Mouse (Mus musculus): ENCODE data around the gene Tmem236.

Tmem236 gene

DNA sequence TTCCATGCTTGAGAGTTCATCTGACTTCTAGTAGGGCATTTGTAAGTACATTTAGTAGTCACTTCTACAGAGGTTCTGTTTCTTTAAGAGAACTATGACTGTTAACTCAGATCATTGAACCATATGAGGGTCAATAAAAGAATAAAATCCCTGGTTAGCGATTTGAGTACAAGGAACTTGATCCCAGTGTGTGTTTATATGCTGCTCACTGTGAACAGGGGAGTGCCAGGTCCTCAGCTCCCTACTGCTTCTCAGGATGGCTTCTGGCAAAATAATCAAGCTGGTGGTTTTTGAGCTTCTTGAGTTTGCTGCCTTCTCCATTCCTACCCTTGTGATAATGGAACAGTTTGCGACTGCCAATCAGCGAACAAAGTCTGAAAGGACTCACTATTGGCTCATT is at the start of gene Tmem236:
Gene Tmem236 (plus strand): TSS at position 190 of the 400 bp plus-strand sequence.
- in situ Hi-C loops (cut with MboI, MseI), result no loop called here

- in situ Hi-C loops (cut with MboI, MseI), result no loop called here
Observed at GRCm38 (mm10) chr2:14126387-14126786, 47.9 kb upstream of the Tmem236 start.

GRCm38 (mm10) chr2:14127629-14128028 is 46.7 kb upstream of the Tmem236 start:
- in situ Hi-C loops (cut with MboI, MseI), result no loop called here

DNA sequence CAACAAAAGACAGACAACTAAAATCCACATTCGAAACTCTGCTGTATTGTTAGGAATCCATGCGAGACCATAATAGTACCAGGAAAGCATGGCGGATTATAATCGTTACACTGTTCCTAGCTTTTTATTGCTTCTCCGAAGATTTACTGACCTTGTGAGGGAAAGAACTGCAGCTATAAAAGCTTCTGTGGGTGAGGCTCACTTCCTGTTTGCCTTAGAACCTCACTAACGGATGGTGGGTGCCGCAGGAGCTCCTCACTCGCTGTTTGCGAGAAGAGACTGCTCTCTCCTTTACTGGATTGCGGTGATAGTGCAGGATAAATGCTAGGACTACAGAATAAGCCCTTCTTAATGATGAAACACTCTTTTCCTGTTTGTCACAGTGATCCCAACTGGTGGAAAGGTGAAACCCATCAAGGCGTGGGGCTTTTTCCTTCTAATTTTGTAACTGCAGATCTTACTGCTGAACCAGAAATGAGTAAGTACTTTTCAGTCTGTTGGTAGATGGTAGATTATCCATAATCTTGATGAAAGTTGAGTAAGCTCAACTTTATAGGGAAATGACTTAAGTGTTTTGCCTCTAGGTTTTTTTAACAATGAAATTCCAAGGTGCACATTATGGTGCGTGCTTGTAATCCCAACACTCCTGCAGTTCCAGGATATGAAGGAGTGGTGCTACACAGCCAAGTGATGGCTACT is 43.5 kb upstream of the Tmem236 start:
- in situ Hi-C loops (cut with MboI, MseI), result no loop called here

DNA sequence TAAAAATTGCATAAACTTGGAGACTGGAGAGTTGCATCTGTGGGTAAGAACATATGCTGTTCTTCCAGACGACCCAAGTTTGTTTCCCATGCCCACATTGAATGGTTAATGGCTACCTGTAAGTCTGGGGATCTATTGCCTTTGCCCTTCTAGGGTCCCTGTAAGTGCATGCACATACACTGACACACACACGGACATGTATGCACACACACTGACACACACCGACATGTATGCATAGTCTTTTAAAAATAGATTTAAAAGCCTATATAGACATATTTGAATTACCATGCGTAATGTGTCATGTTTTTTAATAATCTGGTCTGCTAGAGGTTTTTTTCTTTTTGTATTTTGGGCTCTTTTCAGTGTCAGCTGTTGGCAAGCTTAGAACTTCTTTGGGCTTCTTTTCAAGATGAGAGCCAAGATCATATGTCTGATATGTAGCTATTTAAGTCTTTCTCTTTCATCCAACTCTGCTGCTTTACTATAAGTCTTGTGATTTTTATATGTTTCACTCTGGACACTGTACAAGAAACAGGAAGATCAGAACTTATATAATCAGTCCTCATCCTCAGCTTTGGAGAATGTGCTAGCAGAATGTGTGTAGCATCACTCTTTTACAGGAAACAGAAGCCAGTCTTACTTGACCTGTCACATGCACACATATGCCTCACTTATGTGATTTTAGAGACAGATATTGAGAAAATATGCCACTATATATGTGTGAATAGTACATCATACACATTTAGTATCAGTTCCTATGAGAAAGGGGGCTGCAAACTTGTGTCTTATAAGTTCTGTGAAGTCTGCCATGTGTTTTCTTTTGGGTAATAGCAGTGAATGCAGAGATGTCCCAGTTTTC is 41.6 kb upstream of the Tmem236 start:
- in situ Hi-C loops (cut with MboI, MseI), result no loop called here

DNA sequence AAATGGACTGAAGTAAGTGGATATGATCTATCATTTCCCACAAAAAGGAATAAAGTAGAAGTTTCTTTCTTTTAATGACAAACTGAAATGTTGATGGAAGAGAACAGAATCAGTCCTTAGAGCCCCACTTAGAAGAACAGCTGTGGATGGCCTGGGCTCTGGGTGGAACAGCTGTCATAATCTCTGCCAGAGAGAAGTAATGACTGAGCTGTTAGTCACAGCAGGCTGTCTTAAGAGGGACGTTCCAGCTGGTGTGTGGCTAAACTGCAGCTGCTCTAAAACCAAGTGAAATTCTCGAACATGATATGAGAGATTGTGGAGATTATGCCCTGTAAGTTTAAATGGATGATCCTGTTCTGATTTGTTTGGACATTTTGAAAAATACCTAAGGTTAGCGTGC is 37.4 kb upstream of the Tmem236 start:
- in situ Hi-C loops (cut with MboI, MseI), result no loop called here

- in situ Hi-C loops (cut with MboI, MseI), result no loop called here
Observed at GRCm38 (mm10) chr2:14139590-14139989, 34.7 kb upstream of the Tmem236 start.

DNA sequence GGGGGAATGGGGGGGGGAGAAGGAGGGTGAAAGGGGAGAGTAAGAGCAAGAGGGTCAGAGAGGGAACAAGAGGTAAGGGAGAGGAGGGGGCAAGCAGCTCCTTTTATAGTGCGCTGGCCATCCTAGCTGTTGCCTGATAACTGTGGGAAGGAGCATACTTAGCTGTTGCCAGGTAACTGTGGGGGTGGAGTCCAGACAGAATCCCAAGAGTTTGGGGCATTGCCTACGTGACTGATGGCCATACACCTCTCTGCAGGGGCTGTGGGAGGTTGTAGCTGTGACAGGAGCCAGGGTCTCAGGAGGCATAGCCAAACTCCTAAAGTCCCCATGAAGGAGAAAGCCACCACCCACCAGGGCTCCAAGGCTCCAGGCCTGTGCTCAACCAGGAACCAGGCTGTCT is 34.3 kb upstream of the Tmem236 start:
- in situ Hi-C loops (cut with MboI, MseI), result loop anchor here (10.0 kb wide), 1 partner anchor 85 kb away; the partner anchor contains the start of gene Hacd1

DNA sequence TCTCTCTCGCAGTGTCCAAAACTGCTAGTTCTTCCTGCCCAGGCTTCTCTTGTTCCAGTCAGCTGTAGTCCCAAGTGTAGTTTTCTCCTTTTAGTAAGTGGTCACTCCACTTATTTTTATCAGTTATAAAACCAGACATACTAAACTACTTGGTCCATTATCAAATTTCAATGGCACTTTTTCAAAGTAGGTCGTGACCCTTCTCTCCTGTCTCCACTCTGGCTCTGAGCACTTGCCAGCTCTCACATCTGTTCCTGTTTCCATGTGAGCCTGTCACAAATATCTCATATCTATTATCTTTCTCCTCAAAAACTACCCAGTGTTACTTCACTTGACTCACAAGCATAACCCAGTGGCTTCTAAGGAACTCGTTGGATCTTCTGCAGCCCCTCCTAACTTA is 29.0 kb upstream of the Tmem236 start:
- in situ Hi-C loops (cut with MboI, MseI), result loop anchor here (10.0 kb wide), 1 partner anchor 91 kb away; the partner anchor contains the start of gene Hacd1

GRCm38 (mm10) chr2:14146913-14147312 is 27.4 kb upstream of the Tmem236 start:
- in situ Hi-C loops (cut with MboI, MseI), result loop anchor here (10.0 kb wide), 1 partner anchor 92 kb away; the partner anchor contains the start of gene Hacd1

DNA sequence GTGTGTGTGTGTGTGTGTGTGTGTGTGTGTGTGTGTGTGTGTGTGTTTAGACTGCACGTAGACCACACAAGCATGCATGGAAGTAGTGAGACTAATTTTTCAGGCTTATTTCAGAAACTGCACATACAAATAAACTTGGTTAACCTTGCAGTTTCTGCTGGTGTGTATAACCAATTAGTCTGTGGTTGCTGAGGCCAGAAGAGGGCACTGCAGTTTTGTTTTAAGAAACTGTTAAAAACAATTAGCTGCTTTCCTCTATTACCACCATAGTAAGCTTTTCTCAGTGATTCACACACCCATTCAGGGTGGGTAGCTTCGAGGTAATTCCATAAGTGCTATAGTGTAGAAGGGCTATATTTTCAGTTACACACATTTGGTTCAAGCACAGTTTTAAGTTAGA is 23.5 kb upstream of the Tmem236 start:
- in situ Hi-C loops (cut with MboI, MseI), result no loop called here

DNA sequence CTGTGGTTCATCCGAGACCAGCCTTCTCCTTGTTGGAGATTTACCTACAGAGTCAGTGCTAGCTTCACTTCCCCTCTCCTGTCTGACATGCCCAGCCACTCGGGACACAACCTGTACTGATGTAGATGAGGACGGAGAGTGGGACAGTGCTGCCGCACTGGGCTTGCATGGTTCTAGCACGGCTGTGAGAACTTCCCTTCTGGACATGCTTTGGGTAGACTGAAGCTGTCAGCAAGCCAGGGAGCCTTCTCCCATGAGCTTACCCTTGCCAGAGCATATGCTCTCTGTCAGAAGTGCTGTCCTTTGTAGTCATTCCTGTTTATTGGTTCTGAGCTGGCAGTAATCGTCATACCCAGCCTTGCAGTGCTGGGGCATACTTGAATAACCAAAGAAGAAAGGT is 22.5 kb upstream of the Tmem236 start:
- in situ Hi-C loops (cut with MboI, MseI), result no loop called here

DNA sequence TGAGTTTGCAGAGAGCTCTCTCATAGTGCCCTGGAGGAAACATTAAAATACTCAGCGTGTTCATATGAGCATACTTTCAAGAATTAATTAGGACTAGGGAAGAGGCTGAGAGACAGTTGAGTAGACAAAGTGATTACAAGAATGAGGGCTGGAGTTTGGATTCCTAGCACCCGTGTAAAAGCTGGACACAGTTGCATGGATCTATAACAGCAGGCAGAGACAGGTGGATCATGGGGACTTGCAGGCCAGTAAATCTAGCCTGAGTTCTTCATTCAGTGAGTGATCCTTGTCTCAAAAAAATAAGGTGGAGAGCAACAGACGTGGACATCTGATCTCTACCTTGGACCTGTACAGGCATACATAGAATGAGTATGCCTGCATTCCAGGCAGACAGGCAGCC is 15.3 kb upstream of the Tmem236 start:
- in situ Hi-C loops (cut with MboI, MseI), result no loop called here

GRCm38 (mm10) chr2:14159756-14160155 is 14.6 kb upstream of the Tmem236 start:
- in situ Hi-C loops (cut with MboI, MseI), result loop anchor here (10.0 kb wide), 1 partner anchor 115 kb away; no protein-coding TSS in a partner anchor

DNA sequence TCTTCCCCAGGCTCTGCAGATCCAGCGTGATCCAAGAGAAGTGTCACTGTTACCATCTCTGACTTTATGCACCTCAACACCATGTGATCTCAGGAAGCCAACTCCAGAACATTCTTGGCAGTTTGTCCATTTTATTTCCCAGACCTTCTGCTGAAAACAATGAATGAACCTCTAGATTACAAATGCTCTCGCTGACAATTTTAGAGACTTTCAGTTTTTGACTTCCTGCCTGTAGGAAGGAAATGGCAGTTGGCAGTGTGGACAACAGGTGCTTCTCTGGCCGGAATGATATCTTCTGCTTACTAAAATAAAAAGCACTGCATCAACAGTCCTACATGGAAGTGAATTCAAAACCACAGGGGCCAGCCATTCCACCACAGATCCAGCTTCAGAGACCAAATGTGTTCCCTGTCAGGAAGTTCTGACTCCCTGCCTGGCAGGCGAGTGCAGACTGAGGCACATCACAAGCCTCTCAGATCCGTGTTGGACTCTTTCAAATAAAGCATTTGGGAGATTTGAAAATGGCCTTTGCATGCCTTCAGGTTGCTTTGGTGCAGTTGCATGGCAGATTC is 9.8 kb upstream of the Tmem236 start:
- in situ Hi-C loops (cut with MboI, MseI), result loop anchor here (10.0 kb wide), 1 partner anchor 120 kb away; no protein-coding TSS in a partner anchor

- in situ Hi-C loops (cut with MboI, MseI), result loop anchor here (10.0 kb wide), 1 partner anchor 120 kb away; no protein-coding TSS in a partner anchor
Observed at GRCm38 (mm10) chr2:14165066-14165465, 9.3 kb upstream of the Tmem236 start.

GRCm38 (mm10) chr2:14165618-14166344 is 8.5 kb upstream of the Tmem236 start:
- in situ Hi-C loops (cut with MboI, MseI), result loop anchor here (10.0 kb wide), 1 partner anchor 121 kb away; no protein-coding TSS in a partner anchor

DNA sequence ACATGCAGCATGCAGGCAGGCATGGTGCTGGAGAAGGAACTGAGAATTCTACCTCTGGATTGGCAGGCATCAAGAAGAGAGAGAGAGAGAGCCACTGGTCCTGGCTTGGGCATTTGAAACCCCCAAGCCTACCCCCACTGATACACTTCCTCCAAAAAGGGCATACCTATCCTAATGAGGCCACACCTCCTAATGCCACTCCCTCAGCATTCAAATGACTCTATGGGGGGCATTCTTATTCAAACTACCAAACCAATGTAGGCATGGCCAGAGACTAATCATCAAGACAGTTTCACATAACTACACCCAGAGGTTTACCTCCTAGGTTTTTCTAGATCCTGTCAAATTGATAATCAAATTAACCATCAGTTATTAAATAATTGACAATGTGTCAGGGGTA is 6.6 kb upstream of the Tmem236 start:
- in situ Hi-C loops (cut with MboI, MseI), result loop anchor here (10.0 kb wide), 1 partner anchor 123 kb away; no protein-coding TSS in a partner anchor

DNA sequence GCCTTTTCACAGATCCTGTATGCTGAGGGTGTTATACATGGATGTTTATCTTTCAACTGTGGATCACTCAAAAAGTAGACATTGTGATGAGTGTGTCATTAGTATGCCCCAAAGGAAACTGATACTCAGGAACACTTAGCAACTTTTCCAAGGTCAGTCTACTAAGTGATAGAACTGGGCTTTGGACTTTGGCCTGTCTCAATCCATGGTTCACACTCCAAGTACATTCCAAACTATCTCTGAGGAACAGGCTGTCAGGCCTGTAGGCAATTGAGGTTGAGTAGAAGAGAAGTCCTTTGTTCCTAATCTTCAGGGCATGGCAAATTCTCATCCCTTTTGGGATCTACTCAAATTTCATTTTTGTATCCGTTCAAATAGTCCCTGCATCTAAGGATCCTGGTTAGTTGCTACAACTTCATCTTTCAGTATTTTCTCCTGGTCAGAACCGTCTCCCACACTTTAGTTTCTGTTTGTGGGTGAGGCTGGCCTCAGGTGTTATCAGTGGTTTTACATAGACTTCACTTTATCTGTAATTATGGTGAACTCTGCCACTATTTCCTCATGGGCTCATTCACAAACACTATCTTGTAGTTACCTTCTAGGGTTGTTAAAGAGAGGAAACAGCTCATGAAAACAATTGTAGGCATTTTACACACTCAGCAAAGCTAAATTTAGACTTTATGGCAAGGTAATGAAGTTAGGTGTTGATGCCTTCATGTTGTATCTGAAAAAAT is 2.3 kb downstream of the Tmem236 start:
- in situ Hi-C loops (cut with MboI, MseI), result no loop called here

DNA sequence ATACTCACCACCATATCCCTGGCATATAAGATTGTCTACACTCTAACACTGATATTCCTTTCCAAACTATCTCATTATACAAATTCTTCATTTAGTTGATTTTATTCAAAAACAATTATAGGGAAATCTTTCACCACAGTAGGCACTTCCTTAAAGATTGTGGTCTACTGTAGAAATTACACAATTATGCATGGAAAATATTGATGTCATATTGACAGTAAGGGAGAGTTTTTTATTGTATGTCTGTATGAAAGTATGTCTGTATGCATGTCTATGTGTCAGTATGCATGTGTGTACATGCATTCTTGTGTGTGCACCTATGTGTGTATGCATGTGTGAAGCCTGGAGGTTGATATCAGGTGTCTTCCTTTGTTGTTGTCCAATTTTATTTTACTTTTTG is 10.1 kb downstream of the Tmem236 start:
- in situ Hi-C loops (cut with MboI, MseI), result no loop called here

DNA sequence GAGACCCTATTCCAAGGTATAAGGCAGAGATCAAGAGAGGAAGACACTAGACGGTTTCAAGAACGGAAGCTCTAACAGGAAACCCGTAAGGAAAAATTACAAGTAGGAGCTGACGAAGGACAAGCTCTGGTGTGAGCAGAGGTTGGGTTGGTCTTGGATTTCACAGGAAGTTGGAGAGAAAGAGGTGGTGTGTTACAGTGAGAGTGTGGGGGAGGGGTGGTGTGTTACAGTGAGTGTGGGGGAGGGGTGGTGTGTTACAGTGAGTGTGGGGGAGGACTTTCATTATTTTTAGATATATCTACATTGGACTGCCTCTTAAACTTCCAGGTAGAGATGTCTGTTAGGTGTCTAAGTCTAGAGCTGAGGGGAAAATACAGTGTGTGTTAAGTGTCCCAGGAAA is 16.4 kb downstream of the Tmem236 start:
- in situ Hi-C loops (cut with MboI, MseI), result no loop called here

Data from T-helper 2 cell (primary cell).